Mouse (Mus musculus): ENCODE data around the gene Tent2. TPM values are rescaled to one million over a fixed set of nuclear protein-coding genes. Genes with fewer than 3 reads are reported as not detected.

Gene Tent2
- 83.9 TPM for total RNA-seq (2023)

GRCm38 (mm10) chr13:93191831-93192645 lies at the start of gene Tent2:
Tent2 (minus strand) TSS chr13:93192385.

GRCm38 (mm10) chr13:93144336-93145167 lies 47.6 kb downstream of the Tent2 start, which contains the start of gene Cmya5:
Cmya5 (minus strand) TSS chr13:93144724.

Other genes starting within 250 kb of the Tent2 start
- 0.15 TPM for gene Cmya5, start 47.7 kb downstream of the Tent2 start, total RNA-seq (2023)
- 25.4 TPM for gene Homer1, start 107.2 kb upstream of the Tent2 start, total RNA-seq (2023)

Measured in CD8-positive naive resting alpha-beta T cell, adult 57 days (primary cell).